Mouse (Mus musculus) E14TG2a.4 (cell line): ENCODE results near the gene Alkbh2.

Experiments used
- H3K27me3 ChIP-seq: 2 replicates; pipeline ENCODE4 v1.6.1; 2014; ENCODE audit warnings: low read length, control low read depth; ENCODE audit not compliant: insufficient read depth
- H3K36me3 ChIP-seq: 2 replicates; pipeline ENCODE4 v1.6.1; 2014; ENCODE audit warnings: low read length, control low read depth; ENCODE audit not compliant: insufficient read depth
- H3K4me1 ChIP-seq: replicated peaks from 2 replicates; pipeline ENCODE4 v1.6.1; 2014; ENCODE audit warnings: low read depth, low read length, control low read depth
- H3K4me3 ChIP-seq: replicated peaks from 2 replicates; pipeline ENCODE4 v1.5.1; 2014; ENCODE audit warnings: mild to moderate bottlenecking, low read length
- H3K9me3 ChIP-seq: 2 replicates; pipeline ENCODE4 v1.6.1; 2014; ENCODE audit warnings: low read length, control low read depth
- CTCF ChIP-seq: conservative IDR thresholded peaks from 2 replicates; pipeline ENCODE4 v1.5.1; 2014; ENCODE audit warnings: low read length
- NANOG ChIP-seq: IDR thresholded peaks from 2 replicates; pipeline ENCODE4 v1.6.1; 2014; ENCODE audit warnings: borderline replicate concordance, low read length, mixed read lengths
- POU5F1 ChIP-seq: IDR thresholded peaks from 2 replicates; pipeline ENCODE4 v1.6.1; 2014; ENCODE audit warnings: low read length, borderline replicate concordance

Alkbh2 gene

GRCm38 (mm10) chr5:114170345-114170744, 42.3 kb upstream of the Alkbh2 start:
- TF ChIP-seq POU5F1 = no peak
- TF ChIP-seq CTCF = no peak
- peaks cover 42% of the 10 kb centered on the region for H3K4me1 ChIP-seq
- no peaks in the 10 kb centered on the region for H3K36me3 ChIP-seq
- no peaks in the 10 kb centered on the region for H3K27me3 ChIP-seq
- H3K4me3 ChIP-seq = no peak overlapping the region
- H3K9me3 ChIP-seq = no peaks in the 10 kb centered on the region

GRCm38 (mm10) chr5:114163117-114163696, 35.2 kb upstream of the Alkbh2 start:
- peaks cover 39% of the 10 kb centered on the region for H3K4me1 ChIP-seq
- no peaks in the 10 kb centered on the region for H3K9me3 ChIP-seq
- H3K4me3 ChIP-seq = no peak overlapping the region
- no peaks in the 10 kb centered on the region for H3K27me3 ChIP-seq
- TF ChIP-seq NANOG (no peak), CTCF (no peak), POU5F1 (no peak)
- H3K36me3 ChIP-seq = no peaks in the 10 kb centered on the region

GRCm38 (mm10) chr5:114162106-114162815, 34.2 kb upstream of the Alkbh2 start:
- Histone ChIP-seq H3K36me3 (no peaks in the 10 kb centered on the region), H3K9me3 (no peaks in the 10 kb centered on the region), H3K4me1 (peaks cover 37% of the 10 kb centered on the region), H3K27me3 (no peaks in the 10 kb centered on the region), H3K4me3 (no peak overlapping the region)
- TF ChIP-seq NANOG (peak; percentile 18; the same call in 1 of the 2 replicates), POU5F1 (no peak)

GRCm38 (mm10) chr5:114161424-114161823, 33.4 kb upstream of the Alkbh2 start:
- H3K4me1 ChIP-seq = peaks cover 34% of the 10 kb centered on the region
- TF ChIP-seq NANOG (no peak), POU5F1 (no peak), CTCF (no peak)
- H3K36me3 ChIP-seq = no peaks in the 10 kb centered on the region
- H3K27me3 ChIP-seq = no peaks in the 10 kb centered on the region
- no peak overlapping the region for H3K4me3 ChIP-seq
- H3K9me3 ChIP-seq = no peaks in the 10 kb centered on the region

- no peaks in the 10 kb centered on the region for H3K27me3 ChIP-seq
- no peaks in the 10 kb centered on the region for H3K36me3 ChIP-seq
- no peaks in the 10 kb centered on the region for H3K9me3 ChIP-seq
- H3K4me1 ChIP-seq = peaks cover 40% of the 10 kb centered on the region
- TF ChIP-seq POU5F1 (no peak), NANOG (no peak), CTCF (no peak)
- no peak overlapping the region for H3K4me3 ChIP-seq
Measured at GRCm38 (mm10) chr5:114157236-114157635, 29.2 kb upstream of the Alkbh2 start.

GRCm38 (mm10) chr5:114155168-114155933, 27.3 kb upstream of the Alkbh2 start:
- no peak for TF ChIP-seq POU5F1
- no peak for TF ChIP-seq CTCF
- no peak for TF ChIP-seq NANOG
- H3K4me1 ChIP-seq = peaks cover 51% of the 10 kb centered on the region
- H3K36me3 ChIP-seq = no peaks in the 10 kb centered on the region
- H3K9me3 ChIP-seq = no peaks in the 10 kb centered on the region
- no peaks in the 10 kb centered on the region for H3K27me3 ChIP-seq
- H3K4me3 ChIP-seq = no peak overlapping the region

- Histone ChIP-seq H3K9me3 (no peaks in the 10 kb centered on the region), H3K4me1 (peaks cover 54% of the 10 kb centered on the region), H3K27me3 (no peaks in the 10 kb centered on the region), H3K36me3 (no peaks in the 10 kb centered on the region), H3K4me3 (no peak overlapping the region)
- no peak for TF ChIP-seq POU5F1
- TF ChIP-seq CTCF = no peak
- no peak for TF ChIP-seq NANOG
Measured at GRCm38 (mm10) chr5:114154765-114155164, 26.7 kb upstream of the Alkbh2 start.

- Histone ChIP-seq H3K4me3 (peak overlapping the region; percentile 78), H3K4me1 (peaks cover 60% of the 10 kb centered on the region), H3K9me3 (peaks cover 4% of the 10 kb centered on the region), H3K27me3 (no peaks in the 10 kb centered on the region), H3K36me3 (no peaks in the 10 kb centered on the region)
- TF ChIP-seq POU5F1 = no peak
- no peak for TF ChIP-seq NANOG
- TF ChIP-seq CTCF = peak; percentile 89
Measured at GRCm38 (mm10) chr5:114153490-114153889, 25.5 kb upstream of the Alkbh2 start.
